Comparison of ENCODE assay signal across 9 mouse cellular contexts in genomic region chr15:74411097-74411496, GRCm38 (mm10).
DNase-seq lines count a peak whose midpoint lies in the region; ATAC-seq lines count a peak whose summit lies in the region.
"Had no signal": no experiment of that assay in that cellular context is flagged by ENCODE, and none has a peak within 500 bp of the region (broad histone marks: within the 10 kb centered on the region; RNA-seq: fewer than 3 reads in every experiment).

No protein-coding gene starts in this region.

- no peak overlapping the region for H3K27ac ChIP-seq in limb, embryonic 11.5 days (replicated peaks; ENCODE audit: low read depth, low read length)

- peak; percentile 32 to 33 for DNase-seq in cerebellum, adult 18-20 months
- no peak for DNase-seq in cerebellum, postnatal 14 days
- DNase-seq in layer of hippocampus, adult 11-12 months (ENCODE audit: low spot score) = peak; percentile 35
- DNase-seq in layer of hippocampus, postnatal 10 days (ENCODE audit: low spot score in 2 of 2) = no peak
- DNase-seq in ZHBTc4 (ENCODE audit: low read depth, low spot score) = peak; percentile 66
- peak; percentile 61 for DNase-seq in limb, embryonic 11.5 days (ENCODE audit: low spot score)
- no peak for DNase-seq in right cerebral cortex, adult 18-20 months
- DNase-seq in left cerebral cortex, postnatal 14 days (ENCODE audit: low spot score in 2 of 2) = no peak

- H3K27me3 ChIP-seq in limb, embryonic 11.5 days (ENCODE audit: control insufficient read depth, insufficient read depth, low read length) = no peaks in the 10 kb centered on the region

- WGBS in limb, embryonic 11.5 days = 76% methylated on average over 3 of the region's 3 CpGs

- intact Hi-C loops in left cerebral cortex, postnatal 14 days (cut with DNase I) = no loop called here

- no peaks in the 10 kb centered on the region for H3K9me3 ChIP-seq in limb, embryonic 11.5 days (ENCODE audit: control insufficient read depth, low read length)

- H3K4me2 ChIP-seq in limb, embryonic 11.5 days (ENCODE audit: low read depth, severe bottlenecking) = no peak overlapping the region

- no peaks in the 10 kb centered on the region for H3K4me1 ChIP-seq in limb, embryonic 11.5 days (ENCODE audit: control insufficient read depth, insufficient read depth, low read length)

- H3K9ac ChIP-seq in limb, embryonic 11.5 days (ENCODE audit: low read length) = no peak overlapping the region

- no peak overlapping the region for H3K4me3 ChIP-seq in limb, embryonic 11.5 days (ENCODE audit: low read depth, low read length)

- ATAC-seq in limb, embryonic 11.5 days (ENCODE audit: insufficient number of reproducible peaks, low FRiP score, low TSS enrichment, low read depth) = no peak

- no peaks in the 10 kb centered on the region for H3K36me3 ChIP-seq in limb, embryonic 11.5 days (ENCODE audit: control insufficient read depth, insufficient read depth, low read length)
- H3K36me3 ChIP-seq: G1E had no signal

Comparison
In these comparisons a context has a peak if more than half of its experiments do, and no peak if none do; other contexts are left out.
1. DNase-seq: peak in cerebellum, adult 18-20 months (2 of 2), layer of hippocampus, adult 11-12 months (single experiment), ZHBTc4 (single experiment) and limb, embryonic 11.5 days (single experiment); none in cerebellum, postnatal 14 days (0 of 2), layer of hippocampus, postnatal 10 days (0 of 2), right cerebral cortex, adult 18-20 months (single experiment) and left cerebral cortex, postnatal 14 days (0 of 2).